Mouse (Mus musculus) bone marrow, adult 2 months (tissue): Measurements from ENCODE around the gene Dnajc17. TPM values are rescaled to one million over a fixed set of nuclear protein-coding genes. Genes with fewer than 3 reads are reported as not detected.

Experiments
- H3K27ac ChIP-seq: fragments of 200-500 bp; 2 replicates; pipeline ENCODE4 v1.5.1; 2012; ENCODE audit warnings: low read depth, mild to moderate bottlenecking, control low read depth, inconsistent platforms, low read length; ENCODE audit not compliant: control insufficient read depth, poor library complexity, insufficient read depth
- H3K4me1 ChIP-seq: fragments of 200-500 bp; 2 replicates; pipeline ENCODE4 v1.6.1; 2011; ENCODE audit warnings: low read length; ENCODE audit not compliant: control insufficient read depth, insufficient read depth
- H3K4me3 ChIP-seq: fragments of 200-500 bp; replicated peaks from 2 replicates; pipeline ENCODE3; 2011; ENCODE audit warnings: mild to moderate bottlenecking, low read depth, low read length, control low read depth; ENCODE audit not compliant: control insufficient read depth
- CTCF ChIP-seq: fragments of 200-500 bp; IDR thresholded peaks from 2 replicates; pipeline ENCODE4 v1.5.1; 2011; ENCODE audit warnings: low read length, control low read depth; ENCODE audit not compliant: control insufficient read depth, insufficient read depth
- POLR2A ChIP-seq: fragments of 200-500 bp; IDR thresholded peaks from 2 replicates; pipeline ENCODE4 v1.6.1; 2011; ENCODE audit warnings: low read depth, mild to moderate bottlenecking, control low read depth, low read length, borderline replicate concordance; ENCODE audit not compliant: control insufficient read depth
- WGBS: fragments of 180-500 bp; shearing (Covaris S2); methylation state at CpG from one replicate; pipeline ENCODE4 v1.1.7; 2018; 5-methylcytosine and 5-hydroxymethylcytosine counted together
- polyA plus RNA-seq: library from polyadenylated mRNA; stranded (reverse); fragments of >200 nt; gene quantifications from 2 replicates; pipeline ENCODE4 v1.2.4, GENCODE M21; 2011; ENCODE audit warnings: low replicate concordance; ENCODE audit not compliant: missing spikeins, insufficient read depth, insufficient read length

Dnajc17 gene
- polyA plus RNA-seq, 1 experiment, result 12.5 TPM

GRCm38 (mm10) chr2:119240819-119241186, 32.2 kb upstream of the Dnajc17 start:
- TF ChIP-seq CTCF (no peak), POLR2A (no peak)
- WGBS, result 81% methylated on average over 4 of the region's 4 CpGs
- H3K4me3 ChIP-seq, result no peak overlapping the region
- H3K27ac ChIP-seq, result no peak overlapping the region
- H3K4me1 ChIP-seq, result no peaks in the 10 kb centered on the region

- Histone ChIP-seq H3K27ac (no peak overlapping the region), H3K4me3 (no peak overlapping the region), H3K4me1 (no peaks in the 10 kb centered on the region)
- TF ChIP-seq POLR2A, result no peak
- TF ChIP-seq CTCF, result no peak
- WGBS, result 48% methylated on average over 4 of the region's 4 CpGs
Measured at GRCm38 (mm10) chr2:119240075-119240818, 31.7 kb upstream of the Dnajc17 start.

- Histone ChIP-seq H3K4me3 (no peak overlapping the region), H3K27ac (no peak overlapping the region), H3K4me1 (no peaks in the 10 kb centered on the region)
- 73% methylated on average over 2 of the region's 2 CpGs for WGBS
- no peak for TF ChIP-seq POLR2A
- TF ChIP-seq CTCF, result no peak
Measured at GRCm38 (mm10) chr2:119238671-119239070, 30.1 kb upstream of the Dnajc17 start.

- TF ChIP-seq POLR2A (no peak), CTCF (no peak)
- Histone ChIP-seq H3K4me1 (no peaks in the 10 kb centered on the region), H3K27ac (peak overlapping the region; percentile 12; the same call in 1 of the 2 replicates), H3K4me3 (no peak overlapping the region)
- WGBS, result 15% methylated on average over 31 of the region's 31 CpGs
Measured at GRCm38 (mm10) chr2:119237871-119238220, 29.3 kb upstream of the Dnajc17 start.

GRCm38 (mm10) chr2:119237210-119237870, 28.7 kb upstream of the Dnajc17 start, which contains the start of gene Spint1:
Gene Spint1 (plus strand): TSS chr2:119237362.
- H3K27ac ChIP-seq, result peak within 1 kb of the TSS; percentile 12; the same call in 1 of the 2 replicates
- no peak for TF ChIP-seq CTCF
- TF ChIP-seq POLR2A, result no peak
- no peak within 1 kb of the TSS for H3K4me3 ChIP-seq
- no peaks in the 10 kb centered on the region for H3K4me1 ChIP-seq
- WGBS, result 2% methylated on average over 70 of the region's 73 CpGs

GRCm38 (mm10) chr2:119236682-119237209, 28.2 kb upstream of the Dnajc17 start:
- TF ChIP-seq POLR2A, result no peak
- no peak for TF ChIP-seq CTCF
- no peak overlapping the region; the same call in 1 of the 2 replicates for H3K27ac ChIP-seq
- H3K4me1 ChIP-seq, result no peaks in the 10 kb centered on the region
- no peak overlapping the region for H3K4me3 ChIP-seq
- 28% methylated on average over 25 of the region's 25 CpGs for WGBS

GRCm38 (mm10) chr2:119229775-119230704, 21.4 kb upstream of the Dnajc17 start, which contains the start of gene Ppp1r14d:
Gene Ppp1r14d (minus strand): TSS chr2:119229906.
- Histone ChIP-seq H3K4me3 (no peak within 1 kb of the TSS), H3K4me1 (no peaks in the 10 kb centered on the region), H3K27ac (no peak within 1 kb of the TSS)
- 62% methylated on average over 6 of the region's 6 CpGs for WGBS
- TF ChIP-seq CTCF (no peak), POLR2A (no peak)

GRCm38 (mm10) chr2:119209176-119209507, 547 bp upstream of the Dnajc17 start:
- H3K4me1 ChIP-seq, result no peaks in the 10 kb centered on the region; the same call in 1 of the 2 replicates

More at GRCm38 (mm10) chr2:119209176-119209507, 547 bp upstream of the Dnajc17 start:
- Histone ChIP-seq H3K4me3 (peak overlapping the region; percentile 96), H3K27ac (peak overlapping the region; percentile 3; the same call in 1 of the 2 replicates)
- no peak for TF ChIP-seq CTCF
- TF ChIP-seq POLR2A, result no peak
- WGBS, result under 1% methylated on average over 13 of the region's 13 CpGs
